Mouse (Mus musculus): ENCODE measurements around the gene Vti1a.

The Vti1a gene

DNA sequence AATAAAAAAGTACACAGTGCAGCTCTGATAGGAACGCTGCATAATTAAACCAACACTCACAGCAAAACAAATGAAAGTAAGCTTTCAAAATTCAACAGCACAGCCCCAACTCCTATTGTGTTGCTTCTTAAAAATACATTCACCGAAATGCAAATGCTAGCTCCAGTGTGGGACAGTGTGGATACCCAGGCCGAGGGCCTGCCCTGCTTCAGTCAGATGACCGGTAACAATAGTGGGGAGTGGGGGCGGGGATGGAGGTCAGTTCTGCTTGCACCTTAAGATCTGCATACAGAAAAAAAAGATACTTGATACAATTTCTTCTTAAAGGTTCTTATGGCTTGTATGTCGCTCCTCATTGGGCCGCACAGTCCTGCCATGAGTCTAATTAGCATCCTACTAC, 65.2 kb downstream of the Vti1a start:
- DNase-seq (ENCODE audit: low spot score): no peak

DNA sequence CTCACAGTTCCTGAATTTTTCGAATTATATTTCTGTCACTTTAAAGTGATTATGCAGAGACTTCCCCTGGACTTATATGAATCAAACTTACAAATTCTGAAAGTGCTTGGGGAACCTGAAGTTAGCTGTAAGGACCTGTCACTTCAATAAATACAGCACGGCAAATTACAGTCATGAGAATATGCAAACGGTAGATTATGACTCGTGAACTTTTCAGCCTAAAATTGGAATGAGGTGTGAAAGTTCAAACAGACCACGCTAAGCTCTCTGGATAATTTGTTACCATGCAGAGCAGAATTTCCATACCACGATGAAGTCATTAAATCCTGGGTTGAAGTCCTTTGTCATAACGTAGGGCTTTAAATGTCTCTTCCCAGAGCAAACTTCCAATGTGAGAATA, 66.7 kb downstream of the Vti1a start:
- no peak for DNase-seq (ENCODE audit: low spot score)

DNA sequence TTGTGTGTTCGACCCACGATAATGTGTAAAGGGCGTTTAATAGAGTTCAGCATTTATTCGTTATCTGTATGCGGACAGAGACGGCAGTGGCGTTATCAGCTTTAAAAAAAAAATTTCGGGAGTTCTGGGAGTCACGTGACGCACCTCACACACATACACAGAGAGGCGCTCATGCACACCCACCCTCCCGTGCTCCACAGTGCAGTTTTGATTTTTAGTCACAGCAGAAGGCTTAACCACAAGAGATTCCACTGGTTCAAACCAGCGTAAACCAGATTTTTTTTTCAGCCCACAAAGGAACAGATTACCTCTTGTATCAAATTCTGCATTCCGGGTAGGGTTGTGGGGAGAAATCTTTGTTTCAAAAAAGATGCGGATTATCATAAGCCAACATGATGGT, 68.5 kb downstream of the Vti1a start:
- DNase-seq (ENCODE audit: low spot score): no peak

- no peak for DNase-seq (ENCODE audit: low spot score)
Observed at GRCm38 (mm10) chr19:55389019-55389418, 72.9 kb downstream of the Vti1a start.

GRCm38 (mm10) chr19:55390323-55390722, 74.2 kb downstream of the Vti1a start:
- no peak for DNase-seq (ENCODE audit: low spot score)

GRCm38 (mm10) chr19:55401638-55402037, 85.5 kb downstream of the Vti1a start:
- DNase-seq (ENCODE audit: low spot score): no peak

GRCm38 (mm10) chr19:55408486-55408885, 92.4 kb downstream of the Vti1a start:
- DNase-seq (ENCODE audit: low spot score): no peak

GRCm38 (mm10) chr19:55411415-55411814, 95.3 kb downstream of the Vti1a start:
- no peak for DNase-seq (ENCODE audit: low spot score)

- no peak for DNase-seq (ENCODE audit: low spot score)
Observed at GRCm38 (mm10) chr19:55411894-55412293, 95.8 kb downstream of the Vti1a start.

DNA sequence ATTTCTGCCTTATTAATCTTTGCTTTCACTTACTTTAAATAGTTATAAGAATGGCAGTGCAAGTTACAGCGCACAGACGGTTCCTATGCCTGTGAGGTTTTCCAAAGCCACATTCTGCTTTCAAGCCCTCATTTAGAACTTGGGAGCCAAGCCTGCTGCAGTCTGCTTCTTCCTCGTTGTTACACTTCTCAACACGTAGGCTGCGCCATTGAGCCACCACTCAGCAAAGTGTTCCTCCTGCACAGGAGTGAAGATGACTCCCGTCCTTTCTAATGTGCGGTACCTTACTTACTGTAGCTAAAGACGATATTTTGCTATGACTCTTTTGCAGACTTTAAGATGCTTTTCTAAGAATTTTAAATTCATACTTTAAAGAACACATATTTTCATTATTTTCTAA, 98.0 kb downstream of the Vti1a start:
- DNase-seq (ENCODE audit: low spot score): no peak

DNA sequence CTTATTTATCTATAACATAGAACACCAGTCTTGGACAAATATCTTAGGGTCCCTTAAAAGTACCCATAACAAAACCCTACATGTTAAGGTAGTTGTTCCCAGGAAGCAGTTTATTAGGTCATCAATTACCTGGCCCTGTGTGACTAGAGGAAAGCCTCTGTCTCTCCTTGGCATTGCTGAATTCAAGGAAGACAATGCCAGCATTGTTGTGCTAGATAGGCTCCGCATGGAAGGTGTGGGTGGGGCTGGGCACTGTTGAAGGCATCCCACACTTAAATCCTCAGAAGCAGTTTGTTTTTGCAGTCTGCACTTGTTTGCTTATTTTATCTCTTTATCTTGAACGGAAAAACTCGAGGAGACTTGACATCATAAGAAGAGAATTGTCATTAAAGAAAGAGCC, 102.7 kb downstream of the Vti1a start:
- DNase-seq (ENCODE audit: low spot score): no peak

GRCm38 (mm10) chr19:55419961-55420360, 103.9 kb downstream of the Vti1a start:
- DNase-seq (ENCODE audit: low spot score): no peak

DNA sequence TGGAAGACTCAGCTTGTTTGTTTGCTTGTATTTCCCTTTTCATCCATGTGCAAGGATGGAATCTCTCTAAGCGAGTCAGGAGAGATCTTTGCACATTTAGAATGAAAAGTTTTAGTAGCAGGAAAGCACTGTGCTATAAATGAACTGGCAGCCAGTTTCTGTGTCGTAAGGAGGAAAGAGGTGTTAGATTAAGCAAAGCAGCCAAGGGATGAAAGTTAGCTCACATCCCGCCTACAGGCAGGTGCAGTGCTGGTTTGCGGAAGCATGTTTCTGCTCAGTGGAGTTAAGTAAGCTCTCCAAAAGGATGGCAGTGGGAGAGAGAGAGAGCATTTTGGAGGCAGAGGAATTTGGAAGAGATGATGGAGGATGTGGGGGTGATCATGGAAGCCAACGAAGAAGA, 105.7 kb downstream of the Vti1a start:
- no peak for DNase-seq (ENCODE audit: low spot score)

DNA sequence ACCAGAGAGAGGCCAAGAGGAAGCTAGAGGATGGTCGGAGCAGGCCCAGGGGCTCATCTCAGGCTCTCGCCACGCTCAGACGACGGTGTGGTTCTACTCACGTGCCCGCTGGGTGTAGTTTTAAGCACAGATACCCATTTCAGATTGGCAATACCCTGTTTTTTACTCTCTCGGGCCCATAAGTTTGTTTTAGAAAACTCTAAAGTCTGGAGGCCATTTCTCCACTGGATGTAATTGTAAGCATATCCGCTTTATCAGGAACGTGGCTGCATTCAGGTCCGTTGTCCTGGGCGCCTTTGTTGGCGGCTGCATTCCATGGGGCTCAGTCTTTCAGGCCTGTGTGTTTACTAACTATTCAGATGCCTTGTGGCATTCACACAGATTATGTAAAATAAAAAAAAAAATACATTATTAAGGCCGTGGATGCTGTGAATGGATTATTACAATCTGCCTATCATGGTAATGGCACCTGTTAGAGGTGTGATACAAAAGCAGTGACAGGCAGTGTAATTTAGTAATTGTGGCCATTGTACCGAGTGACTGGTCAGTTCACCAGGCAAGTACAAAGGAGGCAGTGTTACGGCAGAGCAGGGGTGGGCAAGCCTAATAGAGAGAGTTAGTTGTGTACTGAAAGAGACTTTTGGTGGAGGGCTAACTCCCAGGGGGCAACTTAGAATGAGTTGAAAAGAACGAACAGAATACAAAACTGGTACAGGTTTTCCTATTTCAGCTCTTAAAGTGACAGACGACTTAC, 106.4 kb downstream of the Vti1a start:
- no peak for DNase-seq (ENCODE audit: low spot score)

GRCm38 (mm10) chr19:55423065-55423716, 107.1 kb downstream of the Vti1a start:
- no peak for DNase-seq (ENCODE audit: low spot score)

DNA sequence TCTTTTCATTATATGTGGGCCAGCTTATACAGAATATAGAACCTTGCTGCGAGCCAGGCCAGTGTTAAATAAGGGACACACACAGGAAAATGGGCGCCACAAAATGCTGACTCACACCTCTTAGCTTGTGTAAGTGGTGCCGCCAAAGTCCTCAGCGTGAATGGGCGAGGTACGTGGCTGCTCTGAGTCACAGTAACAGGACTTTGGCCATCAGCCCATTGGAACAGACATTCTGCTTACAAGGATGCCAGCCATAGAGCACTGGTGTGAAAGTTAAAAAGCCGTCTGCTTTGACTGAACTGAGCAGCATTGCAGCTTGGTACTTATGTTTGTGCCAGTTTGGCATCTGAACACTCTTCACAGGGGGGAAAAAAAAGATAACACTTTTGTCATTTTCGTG, 107.9 kb downstream of the Vti1a start:
- DNase-seq (ENCODE audit: low spot score): peak; percentile 23

- DNase-seq (ENCODE audit: low spot score): no peak
Observed at GRCm38 (mm10) chr19:55424507-55424906, 108.4 kb downstream of the Vti1a start.

DNA sequence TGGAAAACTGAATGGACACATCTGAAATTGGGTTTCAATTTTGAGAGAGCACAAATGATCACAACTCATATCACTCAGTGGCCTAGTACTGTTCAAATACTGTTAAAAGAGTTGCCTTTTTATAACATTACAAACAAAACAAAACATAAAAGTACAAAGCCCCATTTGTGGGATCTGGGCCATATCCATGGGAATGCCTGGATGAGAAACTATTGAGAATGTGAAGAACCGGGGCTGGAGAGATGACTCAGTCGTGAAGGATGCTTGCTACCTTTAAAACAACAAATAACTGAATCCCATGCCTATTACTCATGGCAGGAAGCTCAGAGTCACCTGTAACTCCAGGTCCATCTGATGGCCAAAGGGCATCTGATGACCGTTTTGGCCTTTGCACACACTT, 124.2 kb downstream of the Vti1a start:
- no peak for DNase-seq (ENCODE audit: low spot score)

DNA sequence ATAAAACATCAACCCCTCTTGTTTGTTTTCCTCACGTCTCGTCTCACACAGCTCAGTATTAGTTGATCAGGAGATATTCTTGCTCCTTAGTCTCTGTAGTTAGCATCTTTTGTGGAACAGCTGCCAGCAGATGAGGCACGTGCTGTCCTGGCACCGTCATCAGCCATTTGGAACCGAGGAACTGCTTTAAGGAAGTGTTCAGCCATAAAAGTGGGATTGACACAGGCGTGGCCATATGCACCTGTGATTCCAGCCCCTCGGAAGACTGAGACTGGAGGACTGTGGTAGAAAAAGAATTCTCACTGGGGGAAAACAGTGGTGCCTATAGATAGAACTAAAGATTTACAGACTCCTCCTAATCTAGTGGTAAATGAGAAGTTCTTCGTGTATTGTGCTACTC, 127.5 kb downstream of the Vti1a start:
- no peak for DNase-seq (ENCODE audit: low spot score)

DNA sequence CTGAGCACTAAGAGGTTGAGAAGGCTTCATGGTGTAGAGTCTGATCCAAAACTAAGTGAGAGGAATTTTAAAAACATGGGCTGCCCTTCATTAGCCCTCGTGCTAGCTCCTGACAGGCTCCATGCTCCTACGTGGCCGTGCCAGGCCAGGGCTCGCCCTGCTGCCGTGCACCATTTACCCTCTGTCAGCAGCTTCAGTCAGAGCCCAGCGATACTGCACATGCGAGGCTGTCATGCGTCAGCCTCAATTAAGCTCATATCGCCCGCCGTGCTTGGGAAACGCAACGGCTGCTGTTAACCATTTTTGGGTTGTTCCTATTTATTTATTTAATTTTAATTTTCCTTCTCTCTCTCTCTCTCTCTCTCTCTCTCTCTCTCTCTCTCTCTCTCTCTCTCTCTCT, 133.0 kb downstream of the Vti1a start:
- no peak for DNase-seq (ENCODE audit: low spot score)

DNA sequence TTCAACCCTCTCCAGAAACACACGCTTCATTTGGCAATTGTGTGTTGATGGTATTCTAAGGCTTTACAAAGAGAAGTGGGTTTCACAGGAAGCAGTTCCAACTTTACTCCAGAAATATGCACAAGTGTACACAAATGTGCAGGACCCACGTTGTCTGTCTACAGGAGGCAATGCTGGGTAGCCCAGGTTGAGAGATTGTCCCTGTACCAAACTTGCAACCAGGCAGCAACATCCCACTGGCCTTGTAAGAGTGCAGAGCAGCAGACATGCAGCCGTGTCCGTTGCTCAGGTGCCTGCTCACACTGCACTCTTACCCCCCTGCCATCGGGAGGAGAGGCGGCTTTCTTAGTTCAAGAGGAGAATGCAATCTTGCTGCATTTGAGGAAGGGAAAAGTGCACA, 133.4 kb downstream of the Vti1a start:
- no peak for DNase-seq (ENCODE audit: low spot score)

GRCm38 (mm10) chr19:55456325-55457091, 140.4 kb downstream of the Vti1a start:
- no peak for DNase-seq (ENCODE audit: low spot score)

- DNase-seq (ENCODE audit: low spot score): no peak
Observed at GRCm38 (mm10) chr19:55461963-55462362, 145.9 kb downstream of the Vti1a start.

All from ovary, adult 18-20 months (tissue).